Mouse (Mus musculus) ovary, adult 10 weeks (tissue): ENCODE results near the gene Gm17727. TPM values are rescaled to one million over a fixed set of nuclear protein-coding genes. Genes with fewer than 3 reads are reported as not detected.

ENCODE experiments used
- polyA plus RNA-seq: library from polyadenylated mRNA; stranded (reverse); fragments of 350-450 nt; fragmentation: Illumina TruSeq; extraction: RNeasy Lipid Tissue Mini Kit (QIAGEN cat#74804); gene quantifications from one replicate; pipeline ENCODE4 v1.2.3, GENCODE M21; 2014

The Gm17727 gene
- polyA plus RNA-seq = not detected

DNA sequence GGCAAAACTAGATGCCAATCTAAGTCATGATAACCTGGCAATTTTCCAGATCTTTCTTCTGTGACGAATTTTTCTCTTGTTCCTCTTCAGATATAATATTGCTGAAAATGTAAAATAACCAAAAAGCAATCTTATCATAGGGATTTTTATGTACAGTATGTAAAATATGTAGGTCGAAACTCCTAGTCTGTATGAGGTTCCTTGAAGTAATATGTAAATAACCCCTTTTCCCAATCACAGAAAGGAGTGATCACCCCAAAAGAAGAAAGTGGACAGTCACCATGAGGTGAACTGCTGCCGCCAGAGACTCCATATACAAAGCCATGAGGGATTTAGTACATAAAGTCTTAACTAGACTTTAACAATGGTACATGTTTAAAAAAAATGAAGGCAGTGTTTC, at the start of gene Gm17727:
Gm17727 (minus strand) TSS at position 101 of the 400 bp plus-strand sequence.

DNA sequence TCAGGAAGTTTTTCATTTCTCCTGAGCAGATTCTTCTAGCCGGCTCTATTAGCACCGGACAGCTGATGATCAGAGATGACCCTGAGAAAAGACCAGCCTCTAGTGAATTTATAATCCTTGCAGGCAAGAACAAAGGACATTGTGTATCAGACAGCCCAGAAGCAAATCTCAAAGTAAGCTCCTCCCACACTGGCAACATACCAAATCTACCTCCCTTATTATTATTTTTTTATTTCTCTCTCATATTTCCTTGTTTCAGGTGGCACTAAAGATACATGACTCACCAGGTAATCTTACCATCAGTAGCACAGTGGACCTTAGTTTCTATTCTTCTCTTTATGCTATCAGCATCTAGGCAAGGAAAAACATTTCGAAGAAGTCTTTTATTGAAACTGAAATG, 12.1 kb upstream of the Gm17727 start, which contains the start of the genes Gm27235 and D730048I06Rik:
Gm27235 (minus strand) TSS at position 101 of the 400 bp plus-strand sequence.
D730048I06Rik (minus strand) TSS at position 112 of the 400 bp plus-strand sequence.

DNA sequence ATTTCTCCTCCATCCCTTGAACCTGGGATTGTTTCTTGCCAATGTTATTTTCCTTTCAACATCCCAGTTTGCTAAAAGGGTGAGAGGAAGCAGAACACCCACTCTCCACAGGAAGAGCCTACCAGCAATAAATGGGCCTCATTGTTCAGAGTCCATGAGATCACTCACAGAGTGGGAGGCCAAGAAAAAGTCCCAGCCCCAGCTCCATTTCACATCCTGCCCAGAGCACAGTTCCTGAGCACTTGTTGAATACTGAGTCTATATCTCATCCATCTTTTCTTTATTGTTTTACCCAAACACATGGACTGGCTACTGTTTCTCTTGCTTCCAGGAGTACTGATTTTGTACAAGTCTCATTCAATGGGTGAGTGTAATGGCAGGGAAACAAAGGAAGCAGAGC, 37.2 kb downstream of the Gm17727 start, which contains the start of gene Gm17677:
Gm17677 (plus strand) TSS at position 301 of the 400 bp plus-strand sequence.

Other genes starting within 250 kb of the Gm17727 start
- gene Ddx25, start 219.6 kb downstream of the Gm17727 start, polyA plus RNA-seq = 0.37 TPM
- 45.2 TPM for gene Pus3, start 219.5 kb downstream of the Gm17727 start, polyA plus RNA-seq
- 0.83 TPM for gene Pate2, start 207.8 kb downstream of the Gm17727 start, polyA plus RNA-seq
- 20.0 TPM for gene Hyls1, start 207.7 kb downstream of the Gm17727 start, polyA plus RNA-seq
- not detected for gene Pate4, start 166.2 kb downstream of the Gm17727 start, polyA plus RNA-seq
- not detected for gene Pate3, start 129.9 kb downstream of the Gm17727 start, polyA plus RNA-seq
- gene Pate1, start 90.7 kb downstream of the Gm17727 start, polyA plus RNA-seq = not detected
- not detected for gene Gm17677, start 37.1 kb downstream of the Gm17727 start, polyA plus RNA-seq
- gene Gm27235, start 12.0 kb upstream of the Gm17727 start, polyA plus RNA-seq = not detected
- 0.60 TPM for gene D730048I06Rik, start 12.0 kb upstream of the Gm17727 start, polyA plus RNA-seq
- gene 9230110F15Rik, start 66.0 kb upstream of the Gm17727 start, polyA plus RNA-seq = not detected
- gene 9230113P08Rik, start 130.3 kb upstream of the Gm17727 start, polyA plus RNA-seq = not detected